Mouse (Mus musculus): Measurements from ENCODE around the gene Armh3. TPM values are rescaled to one million over a fixed set of nuclear protein-coding genes. Genes with fewer than 3 reads are reported as not detected.
"Not testable (repeated sequence)": the region's sequence is repeated elsewhere in the genome, so short reads cannot be mapped to it uniquely, and the experiment has no call there.

Armh3 gene
- polyA plus RNA-seq, 1 experiment from 2014 or later = 20.1 TPM

DNA sequence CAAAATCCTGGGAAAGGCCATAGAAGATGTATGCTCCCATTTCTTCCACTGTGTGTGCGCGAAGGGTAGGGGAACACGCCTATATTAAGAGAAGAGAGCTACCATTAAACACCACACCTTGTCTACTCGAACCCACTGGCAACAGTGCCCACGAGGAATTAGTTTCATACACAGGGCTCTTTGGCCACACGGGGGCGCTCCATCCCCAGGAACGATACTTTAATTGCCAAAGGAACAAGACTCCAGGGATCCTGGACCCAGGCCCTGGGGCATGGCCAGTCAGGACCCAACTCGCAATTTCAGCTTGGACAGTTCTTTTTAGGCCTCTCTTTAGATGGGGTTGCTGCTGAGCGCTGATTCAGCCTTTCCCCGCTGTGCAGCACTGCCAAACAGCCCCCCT is 185.0 kb downstream of the Armh3 start:
- H3K27ac ChIP-seq = no peak overlapping the region
- peaks cover 49% of the 10 kb centered on the region for H3K27me3 ChIP-seq (ENCODE audit: low read depth, poor library complexity, severe bottlenecking)
- no peaks in the 10 kb centered on the region for H3K9me3 ChIP-seq (replicated peaks)
- WGBS = 7% methylated on average over 11 of the region's 11 CpGs
- H3K36me3 ChIP-seq = peaks cover 6% of the 10 kb centered on the region; the same call in 1 of the 2 replicates
- peaks cover 60% of the 10 kb centered on the region for H3K4me1 ChIP-seq
- DNase-seq (ENCODE audit: low spot score) = peak; percentile 87
- no peak overlapping the region for H3K4me3 ChIP-seq

DNA sequence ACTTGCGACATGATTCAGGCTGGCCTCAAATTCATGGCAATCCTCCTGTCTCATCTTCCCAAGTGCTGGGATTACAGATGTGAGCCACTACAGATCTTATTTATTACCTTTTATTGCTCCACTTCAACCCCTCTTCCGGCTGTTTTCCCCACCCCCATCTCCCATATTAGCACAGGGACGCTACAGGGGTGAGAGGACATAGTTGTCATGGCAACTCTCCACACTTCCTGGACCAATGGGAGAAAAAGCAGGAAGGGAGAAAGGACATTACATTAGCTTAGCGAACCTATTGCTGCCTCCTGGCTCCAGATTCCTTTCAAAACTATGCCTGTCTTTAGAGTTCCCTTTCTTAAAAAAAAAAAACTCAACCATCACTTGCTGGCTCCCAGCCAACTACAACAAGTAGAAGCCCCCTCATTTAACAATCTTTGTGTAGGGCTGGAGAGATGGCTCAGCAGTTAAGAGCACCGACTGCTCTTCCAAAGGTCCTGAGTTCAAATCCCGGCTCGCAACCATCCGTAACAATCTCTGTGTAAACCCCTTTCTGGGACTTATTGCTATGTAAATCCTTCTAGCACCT is 185.5 kb downstream of the Armh3 start:
- peaks cover 55% of the 10 kb centered on the region for H3K4me1 ChIP-seq

DNA sequence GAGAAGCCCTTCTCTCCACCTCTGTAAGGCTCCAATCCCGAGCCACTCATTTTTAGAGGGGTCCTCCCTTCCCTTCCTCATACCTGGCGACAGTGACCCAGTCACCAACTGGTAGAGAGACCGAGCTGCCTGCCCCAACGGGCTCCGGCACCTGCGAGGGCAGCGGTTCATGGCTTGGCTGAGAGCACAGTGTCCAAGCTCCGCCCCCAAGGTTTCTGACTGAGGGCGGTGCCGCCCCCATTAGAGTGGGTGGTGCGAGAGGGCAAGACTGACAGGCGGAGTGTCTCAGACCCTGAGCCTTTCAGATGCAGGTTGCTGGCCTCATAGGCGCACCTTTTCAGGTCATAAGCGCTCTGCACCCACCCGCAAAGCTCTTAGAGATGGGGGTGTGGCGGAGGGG is 186.2 kb downstream of the Armh3 start:
- WGBS = 2% methylated on average over 16 of the region's 16 CpGs
- peak; percentile 58 for DNase-seq (ENCODE audit: low spot score)
- Histone ChIP-seq H3K27me3 (ENCODE audit: low read depth, poor library complexity, severe bottlenecking) (peaks cover 43% of the 10 kb centered on the region), H3K9me3 (replicated peaks) (no peaks in the 10 kb centered on the region), H3K36me3 (no peaks in the 10 kb centered on the region), H3K4me1 (peaks cover 50% of the 10 kb centered on the region), H3K27ac (no peak overlapping the region), H3K4me3 (peak overlapping the region; percentile 41)

More for the DNA sequence above, 185.5 kb downstream of the Armh3 start:
- no peak for DNase-seq (ENCODE audit: low spot score)
- no peaks in the 10 kb centered on the region for H3K9me3 ChIP-seq (replicated peaks)
- no peak overlapping the region for H3K27ac ChIP-seq
- H3K36me3 ChIP-seq = peaks cover under 1% of the 10 kb centered on the region; the same call in 1 of the 2 replicates
- H3K4me3 ChIP-seq = peak overlapping the region; percentile 41
- peaks cover 49% of the 10 kb centered on the region for H3K27me3 ChIP-seq (ENCODE audit: low read depth, poor library complexity, severe bottlenecking)
- WGBS = 20% methylated on average over 8 of the region's 8 CpGs

DNA sequence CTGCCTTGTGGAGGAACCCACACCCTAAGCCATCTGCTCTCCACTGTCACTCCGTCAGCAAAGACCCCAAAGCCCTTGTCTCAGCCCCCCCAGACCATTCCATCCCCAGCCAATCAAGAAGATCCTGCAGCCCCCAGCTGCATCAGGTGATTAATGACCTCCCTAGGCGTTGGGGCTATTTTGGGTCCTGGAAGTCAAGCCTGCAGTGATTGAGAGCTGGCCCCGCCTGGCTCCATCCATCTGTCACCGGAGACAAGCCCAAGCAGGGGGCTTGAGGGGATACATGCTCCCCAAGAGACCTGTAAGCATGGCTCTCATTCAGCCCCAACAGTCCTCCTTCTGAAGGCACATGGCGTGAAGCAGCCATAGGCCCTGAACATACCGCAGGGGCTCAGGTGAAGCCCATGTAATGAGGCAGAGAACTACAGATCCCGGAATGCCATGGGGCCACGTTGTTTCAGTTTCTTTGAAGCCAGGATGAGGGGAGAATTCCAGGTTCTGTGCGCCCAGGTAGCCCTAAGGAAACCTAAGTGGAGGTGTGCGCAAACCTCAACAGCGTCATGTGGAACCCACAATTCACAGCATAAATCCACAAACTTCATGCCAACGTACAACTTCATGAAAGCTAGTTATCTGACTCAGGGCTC is 187.1 kb downstream of the Armh3 start:
- H3K4me1 ChIP-seq = peaks cover 40% of the 10 kb centered on the region
- no peaks in the 10 kb centered on the region for H3K9me3 ChIP-seq (replicated peaks)
- H3K4me3 ChIP-seq = no peak overlapping the region
- no peaks in the 10 kb centered on the region for H3K36me3 ChIP-seq
- peaks cover 35% of the 10 kb centered on the region for H3K27me3 ChIP-seq (ENCODE audit: low read depth, poor library complexity, severe bottlenecking)
- 47% methylated on average over 12 of the region's 12 CpGs for WGBS
- no peak overlapping the region for H3K27ac ChIP-seq
- no peak for DNase-seq (ENCODE audit: low spot score)

DNA sequence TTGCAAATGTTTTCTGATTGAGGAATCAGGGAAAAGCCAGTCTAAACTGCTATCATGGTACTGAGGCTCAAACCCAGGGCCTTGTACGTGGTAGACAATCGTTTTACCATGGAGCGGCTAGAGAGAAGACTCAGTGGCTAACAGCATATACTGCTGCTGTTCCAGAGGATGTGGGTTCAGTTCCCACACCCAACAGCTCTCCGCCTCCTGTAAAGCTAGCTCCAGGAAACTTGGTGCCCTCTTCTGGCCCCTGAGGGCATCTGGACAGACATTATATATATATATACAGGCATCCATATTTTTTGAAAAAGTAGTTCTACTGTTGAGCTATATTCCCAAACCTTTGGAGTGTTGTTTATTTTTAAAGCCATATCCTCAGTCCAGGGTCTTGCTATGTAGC is 190.6 kb downstream of the Armh3 start:
- WGBS = 96% methylated on average over 4 of the region's 4 CpGs
- Histone ChIP-seq H3K4me1 (peaks cover 27% of the 10 kb centered on the region), H3K27me3 (ENCODE audit: low read depth, poor library complexity, severe bottlenecking) (peaks cover 21% of the 10 kb centered on the region), H3K27ac (no peak overlapping the region), H3K9me3 (replicated peaks) (no peaks in the 10 kb centered on the region), H3K4me3 (no peak overlapping the region), H3K36me3 (no peaks in the 10 kb centered on the region)
- no peak for DNase-seq (ENCODE audit: low spot score)

DNA sequence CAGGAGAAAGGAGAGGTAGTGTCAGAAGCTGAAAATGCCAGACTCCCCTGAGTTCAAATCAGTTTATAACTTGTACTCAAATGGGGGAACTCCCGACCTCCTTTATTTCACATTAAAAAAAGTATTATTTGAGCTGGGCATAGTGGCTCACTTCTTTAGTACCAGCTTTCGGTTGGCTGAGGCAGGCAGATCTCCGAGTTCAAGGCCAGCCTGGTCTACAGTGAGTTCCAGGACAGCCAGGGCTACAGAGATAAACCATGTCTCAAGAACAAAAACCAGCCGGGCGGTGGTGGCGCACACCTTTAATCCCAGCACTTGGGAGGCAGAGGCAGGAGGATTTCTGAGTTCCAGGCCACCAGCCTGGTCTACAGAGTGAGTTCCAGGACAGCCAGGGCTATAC is 192.5 kb downstream of the Armh3 start:
- not testable (repeated sequence) for H3K9me3 ChIP-seq (replicated peaks); DNase-seq (ENCODE audit: low spot score); H3K4me3 ChIP-seq; H3K27ac ChIP-seq; H3K27me3 ChIP-seq (ENCODE audit: low read depth, poor library complexity, severe bottlenecking); H3K36me3 ChIP-seq
- peaks cover 16% of the 10 kb centered on the region for H3K4me1 ChIP-seq
- WGBS = 94% methylated on average over 6 of the region's 6 CpGs

DNA sequence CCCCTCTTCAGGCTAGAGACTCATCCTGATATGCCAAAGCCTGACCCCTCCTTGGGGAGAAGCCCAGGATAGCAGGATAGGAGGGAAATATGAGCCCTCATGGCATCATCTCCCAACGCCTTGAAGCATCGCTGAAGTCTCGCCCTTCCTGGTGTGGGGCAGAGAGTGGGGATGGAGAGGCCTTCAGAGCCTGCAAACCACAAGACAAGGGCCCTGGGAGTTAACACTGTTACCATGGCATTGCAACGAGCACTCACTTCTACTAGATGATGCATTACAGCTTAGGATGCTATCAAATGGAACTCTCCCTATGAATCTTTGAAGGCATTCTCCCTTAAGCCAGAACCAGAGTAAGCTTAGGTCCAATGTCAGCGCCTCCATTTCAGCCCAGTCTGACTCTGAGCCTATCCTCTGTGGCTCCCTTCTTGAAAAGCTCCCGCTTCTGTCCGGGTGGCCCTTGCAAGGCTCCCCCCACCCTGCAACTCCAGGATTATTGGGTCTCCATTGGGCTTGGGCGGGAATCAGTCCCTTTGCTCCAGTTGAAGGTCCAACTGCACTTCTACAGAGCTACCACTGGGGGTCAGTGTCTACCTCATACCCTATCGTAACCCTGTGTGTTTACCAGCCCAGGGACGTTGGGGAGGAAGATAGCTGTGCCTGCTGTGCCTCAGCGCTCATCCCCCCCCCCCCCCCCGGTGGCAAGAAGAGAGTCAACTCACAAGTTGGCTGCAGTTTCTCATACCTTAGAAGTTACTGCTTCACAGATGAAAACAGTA is 193.5 kb downstream of the Armh3 start:
- 0 out of 2 replicates have a peak, but pooled peaks cover 8% of the 10 kb centered on the region for H3K27me3 ChIP-seq (ENCODE audit: low read depth, poor library complexity, severe bottlenecking)
- no peaks in the 10 kb centered on the region for H3K36me3 ChIP-seq
- no peaks in the 10 kb centered on the region for H3K9me3 ChIP-seq (replicated peaks)
- peak; percentile 55 for DNase-seq (ENCODE audit: low spot score)
- peaks cover 16% of the 10 kb centered on the region for H3K4me1 ChIP-seq
- no peak overlapping the region for H3K27ac ChIP-seq
- WGBS = 22% methylated on average over 12 of the region's 12 CpGs
- H3K4me3 ChIP-seq = no peak overlapping the region

DNA sequence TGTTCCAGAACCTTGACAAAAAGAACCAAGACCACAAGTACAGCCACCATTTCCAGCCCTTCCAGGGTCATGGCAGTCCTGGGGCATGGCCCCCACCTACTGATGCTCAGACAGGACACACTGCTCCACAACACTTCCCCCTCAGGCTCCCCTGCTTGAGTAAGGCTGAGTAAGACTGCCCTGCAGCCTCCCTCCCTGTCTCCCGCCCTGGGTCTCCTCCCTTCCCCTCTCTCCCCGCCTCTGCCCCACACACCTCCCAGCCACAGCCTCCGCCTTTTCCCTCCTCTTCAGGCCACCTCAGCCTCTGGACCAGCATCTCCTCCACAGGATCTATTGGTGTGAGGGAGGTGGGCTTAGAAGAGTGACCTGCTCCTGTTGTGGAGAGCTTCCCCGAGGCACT is 194.9 kb downstream of the Armh3 start:
- Histone ChIP-seq H3K27ac (0 out of 2 replicates have a peak overlapping the region, but pooled peaks have one; percentile 36), H3K36me3 (no peaks in the 10 kb centered on the region), H3K4me3 (no peak overlapping the region), H3K9me3 (replicated peaks) (no peaks in the 10 kb centered on the region), H3K27me3 (ENCODE audit: low read depth, poor library complexity, severe bottlenecking) (0 out of 2 replicates have a peak, but pooled peaks cover 8% of the 10 kb centered on the region), H3K4me1 (peaks cover 16% of the 10 kb centered on the region)
- WGBS = 25% methylated on average over 4 of the region's 4 CpGs
- DNase-seq (ENCODE audit: low spot score) = no peak

DNA sequence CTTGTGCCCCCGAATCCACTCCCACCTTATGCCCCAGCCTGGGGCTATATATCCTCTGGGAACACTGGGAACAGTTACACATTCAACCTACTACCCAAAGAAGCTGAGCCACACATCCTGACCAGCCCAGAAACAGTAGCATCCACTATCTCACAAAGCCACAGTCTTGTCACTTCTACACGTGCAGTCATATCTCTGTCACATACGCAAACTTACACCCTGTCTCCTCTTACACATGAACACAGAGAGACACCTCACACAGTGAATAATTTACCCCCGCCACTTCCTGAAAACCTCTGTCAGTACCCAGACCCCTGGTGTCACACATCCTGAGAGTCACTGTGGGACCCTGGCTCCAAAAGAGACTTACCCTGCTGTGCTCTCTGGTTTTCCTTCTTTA is 195.6 kb downstream of the Armh3 start:
- 0 out of 2 replicates have a peak, but pooled peaks cover 8% of the 10 kb centered on the region for H3K27me3 ChIP-seq (ENCODE audit: low read depth, poor library complexity, severe bottlenecking)
- DNase-seq (ENCODE audit: low spot score) = no peak
- no peaks in the 10 kb centered on the region for H3K36me3 ChIP-seq
- no peaks in the 10 kb centered on the region for H3K9me3 ChIP-seq (replicated peaks)
- WGBS = 86% methylated on average over 4 of the region's 4 CpGs
- H3K4me1 ChIP-seq = peaks cover 16% of the 10 kb centered on the region
- H3K4me3 ChIP-seq = no peak overlapping the region
- H3K27ac ChIP-seq = no peak overlapping the region

DNA sequence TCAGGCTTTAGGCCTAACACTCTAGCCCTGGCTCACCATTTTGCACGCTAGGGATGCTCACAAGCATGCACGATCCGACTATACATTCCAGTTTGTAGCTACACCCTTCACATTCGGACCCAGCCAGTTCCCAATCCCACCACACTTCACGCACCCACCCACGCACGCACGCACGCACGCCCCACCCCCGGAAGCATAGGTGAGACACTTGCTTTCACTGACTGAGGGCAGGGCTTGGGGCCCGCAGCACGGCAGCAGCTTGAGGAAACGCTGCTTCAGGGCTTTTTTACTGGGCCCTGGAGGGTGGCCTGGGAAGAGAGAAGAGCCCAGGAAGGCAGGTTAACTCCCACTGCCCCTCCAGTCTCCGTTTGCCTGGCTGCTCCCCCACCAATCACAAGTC is 201.4 kb downstream of the Armh3 start:
- Histone ChIP-seq H3K27me3 (ENCODE audit: low read depth, poor library complexity, severe bottlenecking) (no peaks in the 10 kb centered on the region), H3K4me3 (no peak overlapping the region), H3K9me3 (replicated peaks) (no peaks in the 10 kb centered on the region), H3K27ac (no peak overlapping the region), H3K36me3 (no peaks in the 10 kb centered on the region), H3K4me1 (peaks cover 12% of the 10 kb centered on the region)
- WGBS = 71% methylated on average over 15 of the region's 15 CpGs
- no peak for DNase-seq (ENCODE audit: low spot score)

DNA sequence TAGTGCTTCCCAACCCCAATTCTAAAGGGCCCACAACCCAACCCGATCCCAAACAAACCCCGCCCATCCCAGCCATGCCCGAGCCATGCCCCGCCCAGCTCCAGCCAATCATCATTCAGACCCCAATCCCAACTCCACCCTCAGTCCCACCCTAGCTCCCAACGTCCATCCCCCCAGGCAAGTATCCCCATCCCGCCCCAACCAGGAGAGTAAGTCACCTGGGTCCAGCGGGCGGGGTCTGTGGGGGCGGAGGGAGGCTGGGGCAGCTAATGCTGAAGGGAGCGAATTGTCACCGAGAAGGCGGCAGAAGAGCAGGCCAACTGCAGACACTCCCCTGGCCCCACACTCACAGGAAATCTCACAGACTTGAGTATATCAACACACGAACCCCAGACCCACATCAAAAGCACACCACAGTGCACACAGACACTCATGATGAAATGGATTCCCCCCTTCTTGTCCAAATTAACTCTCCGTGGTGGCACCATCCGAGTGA is 202.2 kb downstream of the Armh3 start:
- no peak overlapping the region for H3K27ac ChIP-seq
- peaks cover 12% of the 10 kb centered on the region for H3K4me1 ChIP-seq
- 5% methylated on average over 15 of the region's 15 CpGs for WGBS
- peak; percentile 71 for DNase-seq (ENCODE audit: low spot score)
- no peaks in the 10 kb centered on the region for H3K9me3 ChIP-seq (replicated peaks)
- H3K4me3 ChIP-seq = peak overlapping the region; percentile 47
- no peaks in the 10 kb centered on the region for H3K36me3 ChIP-seq
- no peaks in the 10 kb centered on the region for H3K27me3 ChIP-seq (ENCODE audit: low read depth, poor library complexity, severe bottlenecking)

DNA sequence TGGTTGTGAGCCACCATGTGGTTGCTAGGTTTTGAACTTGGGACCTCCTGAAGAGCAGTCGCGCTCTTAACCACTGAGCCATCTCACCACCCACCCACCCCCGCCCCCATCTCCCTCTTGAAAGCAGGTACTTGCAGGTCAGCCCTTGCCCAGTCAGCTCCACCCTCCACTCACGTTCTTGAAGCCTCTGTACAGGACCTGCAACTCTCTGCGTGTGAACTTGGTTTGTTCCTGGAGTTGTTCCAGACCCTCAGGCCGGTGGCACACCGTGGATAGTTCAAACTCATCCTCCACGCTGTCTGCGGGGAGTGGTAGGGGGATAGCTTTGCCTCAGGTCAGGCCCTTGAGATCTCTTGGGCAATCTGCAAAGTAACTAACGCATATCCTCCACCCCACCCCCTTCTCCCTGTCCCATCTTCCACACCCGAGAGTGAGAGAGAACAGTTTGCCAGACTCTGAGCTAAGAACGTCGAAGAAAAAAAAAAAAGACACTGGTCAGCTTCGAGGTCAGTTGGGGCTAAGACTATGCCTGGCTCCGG is 202.8 kb downstream of the Armh3 start:
- no peak overlapping the region for H3K27ac ChIP-seq

DNA sequence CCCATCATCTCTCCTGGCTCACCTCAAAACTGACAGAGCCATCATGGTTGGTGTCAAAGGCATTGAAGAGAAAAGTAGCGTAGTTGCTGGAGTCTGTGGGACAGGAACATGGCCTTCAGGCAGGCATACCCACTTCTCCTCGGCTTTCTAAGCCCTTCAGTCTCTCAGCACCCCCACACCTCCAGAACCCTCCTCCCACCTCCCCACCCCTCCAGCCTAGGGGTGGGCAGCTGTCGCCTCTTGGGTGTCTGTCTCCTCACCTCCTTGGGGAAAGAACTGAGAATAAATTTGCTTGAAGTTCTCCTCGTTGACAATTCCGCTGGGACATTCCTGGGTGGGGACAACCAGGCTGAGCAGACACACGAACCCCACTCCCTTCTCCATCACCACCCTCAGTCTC is 203.6 kb downstream of the Armh3 start:
- no peaks in the 10 kb centered on the region for H3K9me3 ChIP-seq (replicated peaks)
- H3K4me3 ChIP-seq = no peak overlapping the region
- peaks cover 12% of the 10 kb centered on the region for H3K4me1 ChIP-seq
- WGBS = 66% methylated on average over 6 of the region's 6 CpGs
- H3K27ac ChIP-seq = no peak overlapping the region
- DNase-seq (ENCODE audit: low spot score) = no peak
- no peaks in the 10 kb centered on the region for H3K27me3 ChIP-seq (ENCODE audit: low read depth, poor library complexity, severe bottlenecking)
- H3K36me3 ChIP-seq = no peaks in the 10 kb centered on the region

More for the DNA sequence above, 202.8 kb downstream of the Armh3 start:
- peak overlapping the region; percentile 47 for H3K4me3 ChIP-seq
- peaks cover 12% of the 10 kb centered on the region for H3K4me1 ChIP-seq
- WGBS = 29% methylated on average over 15 of the region's 15 CpGs
- H3K36me3 ChIP-seq = no peaks in the 10 kb centered on the region
- DNase-seq (ENCODE audit: low spot score) = no peak
- H3K9me3 ChIP-seq (replicated peaks) = no peaks in the 10 kb centered on the region
- H3K27me3 ChIP-seq (ENCODE audit: low read depth, poor library complexity, severe bottlenecking) = no peaks in the 10 kb centered on the region
